ENCODE assay signal across 8 mouse cellular contexts in genomic region chr11:11820737-11821136, GRCm38 (mm10). TPM values are rescaled to one million over a fixed set of nuclear protein-coding genes. Genes with fewer than 3 reads are reported as not detected.
DNase-seq lines count a peak whose midpoint lies in the region; ATAC-seq and TF ChIP-seq lines count a peak whose summit lies in the region.

No protein-coding gene starts in this region.

- 69% methylated on average over 3 of the region's 3 CpGs for WGBS in midbrain, embryonic 15.5 days

- peaks cover 43% of the 10 kb centered on the region for H3K4me1 ChIP-seq in E14TG2a.4 (replicated peaks; ENCODE audit: low read depth, low read length)
- H3K4me1 ChIP-seq in midbrain, embryonic 15.5 days, result peaks cover 23% of the 10 kb centered on the region

- H3K36me3 ChIP-seq in E14TG2a.4 (ENCODE audit: insufficient read depth, low read length), result peaks cover 20% of the 10 kb centered on the region
- no peaks in the 10 kb centered on the region for H3K36me3 ChIP-seq in midbrain, embryonic 15.5 days (replicated peaks)

- H3K4me2 ChIP-seq in midbrain, embryonic 15.5 days, result no peak overlapping the region

- no peak overlapping the region for H3K4me3 ChIP-seq in gastrocnemius, adult 2 months
- H3K4me3 ChIP-seq in E14TG2a.4 (replicated peaks; ENCODE audit: low read length), result peak overlapping the region; percentile 33; the same call in 1 of the 2 replicates
- H3K4me3 ChIP-seq in midbrain, embryonic 15.5 days, result no peak overlapping the region

- peak; percentile 72 to 82 for ATAC-seq in hematopoietic stem cell, adult 5-6 weeks (replicated peaks in 1 of 2; ENCODE audit: insufficient read depth in 1 of 2, low FRiP score in 2 of 2, low TSS enrichment in 1 of 2, low read depth in 1 of 2, poor library complexity in 2 of 2, severe bottlenecking in 2 of 2)
- ATAC-seq in midbrain, embryonic 15.5 days (replicated peaks), result no peak

- TF ChIP-seq CTCF in gastrocnemius, adult 2 months (IDR thresholded peaks at IDR 0.05), result no peak
- TF ChIP-seq CTCF in E14TG2a.4 (conservative IDR thresholded peaks at IDR 0.05; ENCODE audit: low read length), result no peak

- no peak overlapping the region for H3K9ac ChIP-seq in midbrain, embryonic 15.5 days

- peak overlapping the region; percentile 86 for H3K27ac ChIP-seq in gastrocnemius, adult 2 months
- H3K27ac ChIP-seq in midbrain, embryonic 15.5 days, result peak overlapping the region; percentile 72; the same call in 1 of the 2 replicates

- peaks cover 20% of the 10 kb centered on the region for H3K9me3 ChIP-seq in E14TG2a.4 (ENCODE audit: low read length)
- H3K9me3 ChIP-seq in midbrain, embryonic 15.5 days, result no peaks in the 10 kb centered on the region

- intact Hi-C loops in gastrocnemius, adult 2 months (cut with DNase I), result loop anchor here (1.0 to 2.0 kb wide), 2 partner anchors 22 to 153 kb away; no protein-coding TSS in a partner anchor

- no peak for DNase-seq in gastrocnemius, adult 2 months
- DNase-seq in gastrocnemius, postnatal 10 days, result no peak
- no peak for DNase-seq in frontal cortex, postnatal 36 days (ENCODE audit: low spot score in 2 of 2)
- no peak for DNase-seq in right cerebral cortex, adult 2 months (ENCODE audit: low spot score in 2 of 2)
- DNase-seq in ovary, postnatal 36 days (ENCODE audit: low spot score), result no peak

- H3K27me3 ChIP-seq in E14TG2a.4 (ENCODE audit: insufficient read depth, low read length), result no peaks in the 10 kb centered on the region
- no peaks in the 10 kb centered on the region for H3K27me3 ChIP-seq in midbrain, embryonic 15.5 days (replicated peaks)

RNA-seq across cellular contexts. Expression of gene Fignl1, which starts 12.0 kb away (rescaled TPM):
- total RNA-seq in gastrocnemius, adult 2 months (2021), result under 1 TPM in 1 of 2 experiments, not detected in 1; 0.22 TPM
- total RNA-seq in gastrocnemius, postnatal 10 days (2021), result 1 to 10 TPM; 3.9 to 4.8 TPM
- total RNA-seq in hematopoietic stem cell, adult 5-6 weeks (2017), result 68.5 and 68.9 TPM in 2 replicates
- polyA plus RNA-seq in midbrain, embryonic 15.5 days (2015; fragmentation: Nextera tagmentation; extraction: Ambion mirVana), result 9.8 and 12.5 TPM in 2 replicates

Comparison
In these comparisons a context has a peak if more than half of its experiments do, and no peak if none do; other contexts are left out.
1. RNA of gene Fignl1, which starts 12.0 kb away (total RNA-seq): 68.5 to 68.9 TPM in hematopoietic stem cell, adult 5-6 weeks; 3.9 to 4.8 TPM in gastrocnemius, postnatal 10 days and 0.22 TPM in gastrocnemius, adult 2 months; every median in the first group is over 10 times any median in the second.